Mouse (Mus musculus) stomach, postnatal 0 days (tissue): ENCODE data around the gene Klhl36.

Experiments used
- CTCF ChIP-seq: IDR thresholded peaks from 2 replicates; pipeline ENCODE4 v1.5.1; 2016; ENCODE audit warnings: antibody characterized with exemption, low read depth, mild to moderate bottlenecking, moderate library complexity
- EP300 ChIP-seq: optimal IDR thresholded peaks from 2 replicates; pipeline ENCODE3; 2016; ENCODE audit warnings: antibody characterized with exemption

DNA sequence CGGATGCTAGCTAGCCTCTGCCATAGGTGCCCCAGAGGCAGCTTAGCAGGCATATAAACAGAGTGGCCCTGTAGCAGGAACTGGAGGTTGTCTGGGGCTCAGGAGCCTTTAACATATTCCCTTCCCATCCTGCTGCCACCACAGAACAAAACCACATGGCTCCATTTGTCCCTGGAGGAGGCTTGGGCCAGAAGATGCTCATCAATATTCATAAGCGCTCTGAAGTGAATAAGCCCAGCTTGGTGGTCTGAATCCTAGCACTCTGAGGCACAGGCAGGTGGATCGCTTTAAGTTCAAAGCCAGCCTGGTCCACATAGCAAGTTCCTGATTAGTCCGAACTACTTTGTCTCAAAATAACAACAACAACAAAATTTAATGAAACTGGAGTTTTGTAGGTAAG is 25.9 kb downstream of the Klhl36 start:
- TF ChIP-seq EP300 (no peak), CTCF (no peak)
